Mouse (Mus musculus) lung, postnatal 4 days (tissue): ENCODE measurements around the gene Ttll8.

Experiments
- DNase-seq, 2 experiments: peaks; one replicate each; pipeline ENCODE4 v3.0.0; 2021

Ttll8 gene

DNA sequence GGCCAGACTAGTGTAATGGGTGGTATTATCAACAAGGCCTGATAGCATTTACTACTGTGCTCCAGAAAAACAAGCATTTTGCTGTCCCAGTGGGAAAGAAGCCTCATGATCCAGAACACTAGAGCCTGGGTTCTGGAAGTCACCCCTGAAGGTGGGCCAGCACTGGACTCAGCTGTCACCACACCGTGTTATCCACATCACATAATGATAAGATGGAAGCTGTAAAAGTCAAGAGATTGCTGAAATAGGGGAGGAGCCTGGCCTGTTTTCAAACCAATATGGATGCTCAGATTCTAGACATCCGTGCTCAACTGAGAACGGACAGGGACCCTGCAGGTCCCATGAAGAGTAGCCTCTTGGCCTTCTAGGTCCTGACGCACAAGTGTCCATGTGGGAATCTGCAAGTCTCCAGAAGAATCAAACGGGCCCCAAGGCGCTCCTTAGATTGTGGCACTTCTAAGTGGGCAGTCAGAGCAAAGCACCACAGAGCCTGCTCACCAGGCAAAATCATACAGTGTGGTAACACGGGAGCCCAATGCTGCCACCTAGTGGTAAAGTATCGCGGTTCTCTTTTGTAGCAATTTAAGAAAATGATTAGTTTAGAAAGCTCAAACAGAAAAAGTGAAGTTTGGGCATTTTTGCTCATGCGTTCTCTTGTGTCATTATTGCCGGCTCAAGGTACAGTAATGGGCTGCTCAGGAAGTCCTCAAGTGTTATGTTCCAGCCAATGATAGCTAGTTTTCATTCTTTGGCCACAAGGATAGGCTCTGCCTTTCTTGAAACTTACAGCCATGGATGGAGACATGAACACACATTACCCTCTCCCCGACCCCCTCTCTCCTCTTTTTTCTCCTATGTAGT is 32.9 kb downstream of the Ttll8 start:
- DNase-seq = peak; percentile 61 to 80

GRCm38 (mm10) chr15:88920065-88920464 is 34.2 kb downstream of the Ttll8 start:
- DNase-seq = no peak

DNA sequence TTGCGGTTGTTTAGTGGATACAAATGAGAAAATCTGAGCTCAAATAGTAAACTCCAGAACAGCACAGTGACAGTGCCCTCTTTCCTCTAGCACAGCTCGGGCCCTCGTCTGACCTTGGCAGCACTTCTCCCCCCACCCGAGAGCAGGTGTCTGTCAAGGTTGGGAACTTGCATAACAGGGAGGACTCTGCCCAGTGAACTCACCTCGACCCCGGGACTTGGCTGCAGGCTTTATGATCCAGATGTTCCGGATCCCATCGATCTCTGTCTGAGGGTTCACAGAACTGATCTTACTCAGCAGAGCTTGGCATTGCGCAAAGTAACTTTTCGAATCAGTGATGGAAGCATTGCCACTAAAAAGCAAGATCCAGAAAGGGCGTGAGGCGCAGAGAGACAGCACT is 34.9 kb downstream of the Ttll8 start:
- peak in 1 of 2 experiments; percentile 23 for DNase-seq

DNA sequence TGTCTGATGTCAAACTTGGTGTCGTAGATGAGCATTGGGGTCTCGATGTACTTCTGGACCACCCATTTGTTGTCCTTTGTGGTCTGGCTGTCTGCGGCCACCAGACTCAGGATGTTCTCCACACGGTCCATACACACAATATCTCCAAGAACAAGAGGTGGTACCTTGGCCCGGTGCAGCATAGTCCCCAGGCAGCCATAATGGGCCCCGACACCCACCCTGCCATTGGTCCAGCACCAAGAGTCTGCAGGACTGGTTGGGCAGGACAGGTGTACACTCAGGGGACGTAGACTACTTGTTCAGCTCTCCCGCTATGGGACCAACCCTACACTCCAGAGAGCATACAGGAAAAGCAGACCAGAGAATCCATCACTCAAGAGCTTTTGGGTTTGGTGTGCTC is 37.1 kb downstream of the Ttll8 start:
- no peak for DNase-seq

GRCm38 (mm10) chr15:88916366-88916765 is 37.9 kb downstream of the Ttll8 start:
- DNase-seq = no peak

DNA sequence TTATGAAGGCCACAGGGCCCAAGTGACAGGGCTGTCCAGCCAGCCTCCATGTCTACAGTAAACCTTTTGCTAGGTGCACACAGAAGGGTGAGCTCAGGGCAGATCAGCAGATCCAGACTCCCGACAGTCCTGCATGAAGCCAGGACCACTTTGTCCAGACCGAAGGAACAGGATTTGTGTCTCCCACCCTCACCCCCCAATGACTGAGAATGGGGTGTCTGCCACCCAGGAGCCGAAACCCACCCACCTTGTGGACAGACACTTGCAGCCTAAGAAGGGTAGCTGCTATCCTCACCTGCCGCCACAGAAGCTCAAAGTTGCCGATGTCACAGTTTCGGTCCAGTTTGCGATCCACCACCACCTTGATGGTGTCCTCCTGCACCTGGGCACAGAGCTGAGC is 39.2 kb downstream of the Ttll8 start:
- DNase-seq = peak in 1 of 2 experiments; percentile 17

- no peak for DNase-seq
These were observed 47.9 kb downstream of the Ttll8 start for GRCm38 (mm10) chr15:88906347-88906746.

DNA sequence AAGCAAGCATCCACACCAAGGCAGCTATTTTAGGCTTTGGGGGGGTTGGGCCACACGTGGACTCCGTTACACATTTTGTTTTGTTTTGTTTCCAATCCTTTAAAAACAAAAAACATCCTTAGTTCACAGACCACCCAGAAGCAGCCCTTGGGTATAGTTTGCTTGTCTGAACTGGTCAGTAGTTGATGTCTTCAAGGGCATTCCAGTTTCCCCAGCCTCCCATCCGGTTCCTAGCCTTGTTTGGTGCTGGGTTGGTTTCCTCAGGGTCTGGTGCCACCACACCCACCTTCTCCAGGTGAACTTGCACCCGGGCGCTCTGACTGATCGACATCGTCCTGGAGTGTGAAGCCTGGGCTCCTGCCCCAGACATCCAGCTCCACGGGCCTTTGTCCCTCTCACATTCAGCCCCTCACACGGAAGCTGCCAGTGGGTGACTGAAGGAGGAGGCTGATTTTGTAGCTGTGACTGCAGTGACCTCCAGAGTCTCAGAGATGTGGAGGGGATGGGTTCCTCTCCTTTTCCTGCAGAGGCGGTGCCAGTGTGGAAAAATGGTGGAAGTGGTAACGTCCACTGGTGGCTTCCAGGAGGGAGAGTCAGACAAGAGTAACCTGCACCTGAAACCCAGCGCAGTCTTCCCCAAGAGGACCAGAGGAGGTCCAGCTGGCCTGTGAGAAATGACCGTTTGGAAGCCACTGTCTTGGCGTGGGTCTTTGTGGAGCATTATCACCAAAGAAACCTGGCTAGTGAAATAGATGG is 50.0 kb downstream of the Ttll8 start:
- DNase-seq = no peak

GRCm38 (mm10) chr15:88903086-88903485 is 51.1 kb downstream of the Ttll8 start:
- no peak for DNase-seq

DNA sequence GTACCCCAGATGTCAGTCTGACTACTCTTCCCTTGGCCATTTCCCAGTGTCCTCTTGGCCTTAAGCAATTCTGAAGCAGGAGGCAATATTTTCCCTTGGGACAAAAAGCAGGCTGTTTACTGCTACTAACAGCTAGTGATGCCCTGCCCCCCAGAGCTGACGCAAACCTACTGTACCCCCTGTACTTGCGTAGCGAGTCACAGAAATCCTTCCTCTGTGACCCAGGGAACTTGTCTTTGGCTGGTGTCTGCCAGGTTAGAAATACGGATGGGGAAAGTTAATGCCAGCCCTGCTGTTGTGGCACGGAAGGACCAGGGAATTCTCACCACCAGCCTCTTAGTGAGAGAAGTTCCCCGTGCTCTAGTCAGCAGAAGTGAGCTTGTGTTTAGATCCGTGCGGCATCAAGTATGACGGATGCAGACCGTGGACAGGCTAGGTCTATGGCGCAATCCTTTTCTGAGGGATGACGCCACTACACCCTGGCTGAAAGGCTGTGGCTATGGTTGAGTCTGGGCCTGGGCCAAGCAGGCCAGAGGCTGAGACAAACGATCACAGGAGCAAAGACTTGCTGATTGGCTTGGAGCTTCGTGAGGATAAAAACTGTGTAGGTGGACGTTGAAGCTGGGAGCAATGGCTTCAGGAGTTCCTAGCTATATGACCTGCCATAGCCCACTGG is 51.9 kb downstream of the Ttll8 start:
- peak; percentile 30 to 43 for DNase-seq

DNA sequence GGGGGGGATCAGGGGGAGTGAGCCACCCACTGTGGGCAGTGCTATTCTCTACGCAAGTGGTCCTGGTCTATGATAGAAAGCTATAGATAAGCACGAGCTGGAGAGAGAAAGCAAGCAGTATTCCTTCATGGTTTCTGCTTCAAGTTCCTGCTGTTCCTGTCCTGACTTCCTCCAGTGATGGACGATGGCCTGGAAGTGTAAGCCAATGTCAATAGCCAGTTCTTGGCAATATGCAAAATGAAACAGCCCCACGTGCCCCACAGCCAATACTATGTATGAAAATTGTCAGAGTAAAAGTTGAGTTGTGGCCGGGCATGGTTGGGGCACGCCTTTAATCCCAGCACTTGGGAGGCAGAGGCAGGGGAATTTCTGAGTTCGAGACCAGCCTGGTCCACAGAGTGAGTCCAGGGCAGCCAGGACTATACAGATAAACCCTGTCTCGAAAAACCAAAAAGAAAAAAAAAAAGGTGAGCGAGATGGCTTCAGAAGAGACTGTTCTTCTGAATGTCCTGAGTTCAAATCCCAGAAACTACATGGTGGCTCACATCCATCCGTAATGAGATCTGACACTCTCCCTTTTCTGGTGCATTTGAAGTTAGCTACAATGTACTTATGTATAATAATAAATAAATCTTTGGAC is 57.8 kb downstream of the Ttll8 start:
- no peak for DNase-seq

GRCm38 (mm10) chr15:88895891-88896290 is 58.3 kb downstream of the Ttll8 start:
- DNase-seq = no peak

GRCm38 (mm10) chr15:88895119-88895518 is 59.1 kb downstream of the Ttll8 start:
- no peak for DNase-seq

DNA sequence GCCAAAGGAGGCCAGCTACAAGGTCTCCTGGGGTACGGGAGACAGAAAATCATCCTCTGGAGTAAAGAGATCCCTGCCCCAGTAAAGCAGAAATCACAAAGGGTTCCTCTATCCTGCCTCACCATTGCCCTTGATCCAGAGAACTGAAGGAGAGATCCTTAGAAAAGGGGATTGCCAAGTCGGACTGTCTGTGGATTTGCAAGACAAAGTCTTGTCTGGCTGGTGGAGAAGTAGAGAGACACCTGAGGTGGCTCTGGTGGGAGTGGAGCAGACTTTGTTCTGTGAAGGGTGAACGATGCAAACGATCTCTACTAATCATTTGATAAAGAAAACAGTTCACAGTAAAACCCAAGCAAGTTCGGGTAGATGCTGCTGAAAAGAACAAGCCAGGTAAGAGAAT is 61.3 kb downstream of the Ttll8 start:
- no peak for DNase-seq

- no peak for DNase-seq
These were observed 62.0 kb downstream of the Ttll8 start for GRCm38 (mm10) chr15:88892252-88892651.

GRCm38 (mm10) chr15:88891676-88892040 is 62.6 kb downstream of the Ttll8 start:
- no peak for DNase-seq

- peak; percentile 83 to 86 for DNase-seq
These were observed 63.2 kb downstream of the Ttll8 start for GRCm38 (mm10) chr15:88890751-88891675.

- no peak for DNase-seq
These were observed 64.2 kb downstream of the Ttll8 start for GRCm38 (mm10) chr15:88889994-88890393.

- no peak for DNase-seq
These were observed 65.2 kb downstream of the Ttll8 start for GRCm38 (mm10) chr15:88889032-88889431.

- no peak for DNase-seq
These were observed 68.8 kb downstream of the Ttll8 start for GRCm38 (mm10) chr15:88885376-88885775.

- no peak for DNase-seq
These were observed 70.9 kb downstream of the Ttll8 start for GRCm38 (mm10) chr15:88883342-88883741.

DNA sequence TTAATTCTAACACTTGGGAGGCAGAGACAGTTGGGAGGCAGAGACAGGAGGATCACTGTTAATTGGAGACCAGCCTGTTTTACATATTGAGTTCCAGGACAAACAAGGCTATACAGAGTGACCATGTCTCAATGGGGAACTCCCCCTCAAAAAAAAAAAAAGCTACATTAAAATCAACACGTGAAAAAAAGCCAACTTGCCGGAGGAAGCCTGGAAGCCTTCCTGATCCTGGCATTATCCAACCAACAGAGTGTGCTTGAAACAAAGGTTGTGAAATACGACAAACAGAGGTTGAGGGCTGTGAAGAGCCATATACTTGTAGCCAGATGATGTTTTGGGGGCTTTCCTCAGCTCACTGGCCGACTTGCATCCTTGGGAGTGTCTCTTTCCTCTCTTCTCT is 71.4 kb downstream of the Ttll8 start:
- DNase-seq = no peak
